In the genomic region with DNA sequence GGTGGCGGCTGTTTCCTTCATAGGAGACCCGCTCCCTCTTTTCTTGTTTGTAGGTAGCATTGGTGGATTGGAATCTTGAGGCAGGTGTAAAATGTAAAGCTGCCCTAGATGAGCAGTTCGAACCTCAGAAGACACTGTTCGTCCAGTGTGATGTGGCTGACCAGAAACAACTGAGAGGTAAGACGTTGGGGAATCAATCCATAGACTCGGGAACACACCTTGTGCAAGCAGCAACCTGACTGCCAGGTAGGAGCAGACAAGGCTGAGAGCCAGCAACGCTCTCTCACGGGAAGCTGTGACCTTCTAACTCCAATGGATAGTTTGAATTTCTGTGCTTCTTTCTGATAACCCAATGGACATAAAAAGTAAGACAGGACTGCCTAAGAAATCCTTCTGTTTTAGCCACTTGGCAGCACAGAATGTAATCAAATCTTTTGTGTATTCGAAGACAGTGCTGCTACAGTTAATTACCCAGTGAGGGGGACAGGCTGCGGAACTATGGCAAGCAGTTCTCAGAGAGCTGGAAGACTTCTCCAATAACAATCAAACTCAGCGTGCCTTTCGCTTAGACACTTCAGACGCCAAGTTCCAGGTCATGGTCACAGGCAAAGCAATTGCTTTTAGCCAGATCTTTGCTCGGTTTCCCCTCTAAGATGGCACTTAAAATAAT, we compare ENCODE assay signal across 9 mouse cellular contexts. TPM values are rescaled to one million over a fixed set of nuclear protein-coding genes. Genes with fewer than 3 reads are reported as not detected.
DNase-seq lines count a peak whose midpoint lies in the region; ATAC-seq and TF ChIP-seq lines count a peak whose summit lies in the region.
"Had no signal": no experiment of that assay in that cellular context is flagged by ENCODE, and none has a peak within 500 bp of the region (broad histone marks: within the 10 kb centered on the region; RNA-seq: fewer than 3 reads in every experiment).

No protein-coding gene starts in this region.

- no peak for TF ChIP-seq CTCF in testis, adult 2 months (IDR thresholded peaks at IDR 0.05; ENCODE audit: control insufficient read depth, insufficient read depth, insufficient replicate concordance, low read depth, low read length)
- TF ChIP-seq CTCF in stomach, postnatal 0 days (IDR thresholded peaks at IDR 0.05; ENCODE audit: low read depth): no peak

- no peaks in the 10 kb centered on the region for H3K9me3 ChIP-seq in erythroblast, embryonic 14.5 days (ENCODE audit: control insufficient read depth, low read length)
- H3K9me3 ChIP-seq in liver, embryonic 11.5 days (ENCODE audit: control insufficient read depth, low read length): no peaks in the 10 kb centered on the region
- H3K9me3 ChIP-seq in stomach, postnatal 0 days (ENCODE audit: control insufficient read depth, low read length): no peaks in the 10 kb centered on the region

- no peak for DNase-seq in testis, postnatal 10 days (ENCODE audit: low spot score)
- no peak for DNase-seq in liver, embryonic 11.5 days (ENCODE audit: low spot score)
- DNase-seq in stomach, postnatal 0 days (ENCODE audit: low spot score): peak; percentile 52
- no peak for DNase-seq in layer of hippocampus, adult 8-10 months (ENCODE audit: low spot score in 2 of 2)
- DNase-seq in cerebellum, adult 11 months: no peak
- DNase-seq: thymus, postnatal 14 days had no signal

- ATAC-seq in erythroblast, adult 5-6 weeks (replicated peaks; ENCODE audit: low FRiP score, poor library complexity, severe bottlenecking): no peak
- no peak for ATAC-seq in liver, embryonic 11.5 days (replicated peaks; ENCODE audit: low FRiP score)
- peak; percentile 54 for ATAC-seq in stomach, postnatal 0 days (ENCODE audit: low FRiP score, low TSS enrichment)

- 22% methylated on average over 14 of the region's 14 CpGs for WGBS in liver, embryonic 11.5 days
- 10% methylated on average over 14 of the region's 14 CpGs for WGBS in stomach, postnatal 0 days

- TF ChIP-seq EP300 in stomach, postnatal 0 days (optimal IDR thresholded peaks at IDR 0.05): no peak

- H3K27ac ChIP-seq in testis, adult 2 months (ENCODE audit: control insufficient read depth, insufficient read depth, low read depth, low read length): peak overlapping the region; percentile 57
- H3K27ac ChIP-seq in liver, embryonic 11.5 days (ENCODE audit: low read depth, low read length): no peak overlapping the region
- H3K27ac ChIP-seq in stomach, postnatal 0 days (replicated peaks): peak overlapping the region; percentile 88

- peak overlapping the region; percentile 43 for H3K9ac ChIP-seq in liver, embryonic 11.5 days (ENCODE audit: low read depth, low read length)
- peak overlapping the region; percentile 80 for H3K9ac ChIP-seq in stomach, postnatal 0 days (ENCODE audit: low read length)

- TF ChIP-seq POLR2A in testis, adult 2 months (IDR thresholded peaks at IDR 0.05; ENCODE audit: control insufficient read depth, low read depth, low read length): no peak

- H3K27me3 ChIP-seq in erythroblast, embryonic 14.5 days (ENCODE audit: control insufficient read depth): peaks cover 16% of the 10 kb centered on the region
- no peaks in the 10 kb centered on the region for H3K27me3 ChIP-seq in testis, adult 2 months (ENCODE audit: control insufficient read depth, insufficient read depth, low read length)
- H3K27me3 ChIP-seq in liver, embryonic 11.5 days (replicated peaks; ENCODE audit: control insufficient read depth, insufficient read depth, low read length): peaks cover 10% of the 10 kb centered on the region
- H3K27me3 ChIP-seq in stomach, postnatal 0 days (ENCODE audit: control insufficient read depth, insufficient read depth, low read length): no peaks in the 10 kb centered on the region

- H3K4me3 ChIP-seq in erythroblast, embryonic 14.5 days (replicated peaks): peak overlapping the region; percentile 52
- peak overlapping the region; percentile 70 for H3K4me3 ChIP-seq in testis, adult 2 months (ENCODE audit: control insufficient read depth, low read depth, low read length)
- H3K4me3 ChIP-seq in liver, embryonic 11.5 days (ENCODE audit: low read depth, low read length): peak overlapping the region; percentile 50
- H3K4me3 ChIP-seq in stomach, postnatal 0 days (ENCODE audit: low read depth, low read length): peak overlapping the region; percentile 69

- H3K4me1 ChIP-seq in erythroblast, embryonic 14.5 days (ENCODE audit: control insufficient read depth): no peaks in the 10 kb centered on the region
- peaks cover 4% of the 10 kb centered on the region for H3K4me1 ChIP-seq in testis, adult 2 months (ENCODE audit: control insufficient read depth, insufficient read depth, low read length)
- no peaks in the 10 kb centered on the region for H3K4me1 ChIP-seq in liver, embryonic 11.5 days (replicated peaks; ENCODE audit: control insufficient read depth, insufficient read depth, low read length)
- H3K4me1 ChIP-seq in stomach, postnatal 0 days (replicated peaks; ENCODE audit: control insufficient read depth, insufficient read depth): no peaks in the 10 kb centered on the region; the same call in 1 of the 2 replicates

- no peaks in the 10 kb centered on the region for H3K36me3 ChIP-seq in erythroblast, embryonic 14.5 days (ENCODE audit: control insufficient read depth)
- H3K36me3 ChIP-seq in testis, adult 2 months (ENCODE audit: control insufficient read depth, insufficient read depth, low read length): no peaks in the 10 kb centered on the region
- H3K36me3 ChIP-seq in liver, embryonic 11.5 days (ENCODE audit: control insufficient read depth, insufficient read depth, low read length): no peaks in the 10 kb centered on the region
- no peaks in the 10 kb centered on the region for H3K36me3 ChIP-seq in stomach, postnatal 0 days (ENCODE audit: control insufficient read depth, insufficient read depth, low read length)

- peak overlapping the region; percentile 69 for H3K4me2 ChIP-seq in liver, embryonic 11.5 days
- H3K4me2 ChIP-seq in stomach, postnatal 0 days (replicated peaks; ENCODE audit: low read depth): peak overlapping the region; percentile 75

RNA-seq across cellular contexts. Expression of a gene that starts 0.6 kb away (rescaled TPM):
- 0.03 TPM in 1 of 2 replicates, not detected in the other for polyA plus RNA-seq in erythroblast, embryonic 14.5 days (2012)
- total RNA-seq in erythroblast, adult 5-6 weeks (2015; ENCODE audit: low replicate concordance): 12.5 and 31.7 TPM in 2 replicates
- 14.5 and 20.5 TPM in 2 replicates for total RNA-seq in erythroblast, adult 5-6 weeks (2017; ENCODE audit: low replicate concordance)
- polyA plus RNA-seq in testis, adult 2 months (2012; rRNA removed): 5.1 and 6.9 TPM in 2 replicates
- 28.2 and 32.4 TPM in 2 replicates for polyA plus RNA-seq in liver, embryonic 11.5 days (2014; fragmentation: Nextera tagmentation; extraction: Ambion mirVana)
- polyA plus RNA-seq in stomach, postnatal 0 days (2015; fragmentation: Nextera tagmentation; extraction: Ambion mirVana): 158 and 174 TPM in 2 replicates
- total RNA-seq in layer of hippocampus, adult 8-10 months (2022): 1 to 10 TPM; 2.2 to 8.6 (median 5.6) TPM
